Mouse (Mus musculus): Measurements from ENCODE around the gene Gm15319. TPM values are rescaled to one million over a fixed set of nuclear protein-coding genes. Genes with fewer than 3 reads are reported as not detected.
"Not testable (repeated sequence)": the region's sequence is repeated elsewhere in the genome, so short reads cannot be mapped to it uniquely, and the experiment has no call there.

The Gm15319 gene
- polyA plus RNA-seq, 1 experiment, result not detected

DNA sequence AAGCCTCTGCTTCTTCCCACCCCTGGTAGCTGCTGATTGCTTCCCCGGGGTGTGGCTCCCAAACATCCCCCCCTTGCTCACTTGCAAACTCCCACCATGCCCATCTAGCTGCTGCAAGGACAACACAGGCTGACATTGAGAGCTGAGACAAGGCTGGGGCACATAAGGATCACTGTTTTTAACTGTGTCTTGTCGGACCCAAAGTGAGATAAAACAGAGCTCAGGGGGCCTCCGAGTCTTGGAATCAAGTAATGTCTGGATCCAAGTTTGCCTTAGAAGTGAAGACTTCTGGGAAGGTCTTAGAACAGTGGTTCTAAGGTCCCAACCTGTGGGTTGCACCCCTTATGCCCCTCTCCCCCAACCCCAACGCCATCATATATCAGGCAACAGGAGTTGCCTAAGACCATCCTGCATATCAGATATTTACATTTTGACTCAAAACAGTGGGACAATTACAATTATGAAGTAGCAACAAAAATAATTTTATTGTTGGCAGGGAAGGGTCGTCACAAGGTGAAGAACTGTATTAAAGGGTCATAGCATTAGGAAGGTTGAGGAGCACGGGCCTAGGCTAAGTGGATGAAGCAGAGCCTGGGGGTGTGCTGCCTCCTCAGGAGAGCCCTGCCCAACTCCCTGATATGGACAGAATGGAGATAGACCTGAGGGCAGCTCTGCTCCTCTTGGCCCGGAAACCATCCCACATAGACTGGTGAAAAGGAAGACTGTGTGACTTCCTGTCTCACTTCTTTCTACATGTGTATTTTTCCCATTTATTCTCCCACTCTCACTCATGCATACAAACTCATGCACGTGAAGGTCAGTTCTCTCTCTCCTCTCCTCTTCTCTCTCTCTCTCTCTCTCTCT, 16.0 kb upstream of the Gm15319 start:
- H3K4me3 ChIP-seq (replicated peaks; ENCODE audit: control insufficient read depth, low read depth, low read length); H3K27ac ChIP-seq (ENCODE audit: control insufficient read depth, insufficient read depth, low read depth, low read length, poor library complexity); H3K4me1 ChIP-seq (ENCODE audit: control insufficient read depth, insufficient read depth, low read length): not testable (repeated sequence)
- 66% methylated on average over 4 of the region's 8 CpGs for WGBS

DNA sequence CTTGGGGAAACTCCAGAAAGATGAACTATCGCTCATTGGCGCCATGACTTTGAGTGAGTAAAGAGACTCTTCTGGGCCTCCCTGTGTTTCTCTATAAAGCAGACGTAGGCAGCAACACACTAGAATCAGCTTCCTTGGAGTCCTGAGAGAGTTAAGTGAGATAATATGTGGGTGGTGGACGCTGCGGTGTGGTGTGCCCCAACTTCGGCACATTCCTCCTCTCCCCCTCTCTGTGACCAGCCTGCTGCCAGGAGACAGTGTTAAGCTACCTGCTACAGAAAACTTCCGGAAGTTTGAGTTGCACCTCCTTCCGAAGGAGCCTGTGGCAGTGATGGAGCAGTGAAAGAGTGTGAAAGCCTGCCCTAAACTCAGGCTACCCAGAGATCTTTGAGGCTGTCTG, 15.3 kb upstream of the Gm15319 start:
- not testable (repeated sequence) for H3K27ac ChIP-seq (ENCODE audit: control insufficient read depth, insufficient read depth, low read depth, low read length, poor library complexity); H3K4me1 ChIP-seq (ENCODE audit: control insufficient read depth, insufficient read depth, low read length); H3K4me3 ChIP-seq (replicated peaks; ENCODE audit: control insufficient read depth, low read depth, low read length)
- WGBS, result 80% methylated on average over 6 of the region's 8 CpGs

DNA sequence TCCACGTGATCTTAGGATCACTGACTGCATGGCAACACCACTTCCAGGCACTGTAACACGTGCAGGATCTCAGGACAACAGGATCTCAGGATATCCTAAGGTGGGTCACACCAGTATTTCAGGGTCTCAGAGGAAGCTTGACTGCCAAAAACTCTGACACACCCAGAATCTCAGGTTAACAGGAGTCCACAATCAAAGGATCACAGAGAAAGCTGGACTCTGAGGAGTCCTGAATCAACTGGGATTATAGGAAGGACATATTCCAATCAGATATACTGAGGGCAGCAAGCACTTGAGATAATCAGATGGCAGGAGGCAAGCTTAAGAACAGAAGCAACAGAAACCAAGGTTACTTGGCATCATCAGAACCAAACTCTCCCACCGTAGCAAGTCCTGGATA, 12.7 kb upstream of the Gm15319 start:
- H3K27ac ChIP-seq (ENCODE audit: control insufficient read depth, insufficient read depth, low read depth, low read length, poor library complexity); H3K4me3 ChIP-seq (replicated peaks; ENCODE audit: control insufficient read depth, low read depth, low read length); H3K4me1 ChIP-seq (ENCODE audit: control insufficient read depth, insufficient read depth, low read length): not testable (repeated sequence)
- no CpG with 5 or more reads among the region's 3 CpGs for WGBS

DNA sequence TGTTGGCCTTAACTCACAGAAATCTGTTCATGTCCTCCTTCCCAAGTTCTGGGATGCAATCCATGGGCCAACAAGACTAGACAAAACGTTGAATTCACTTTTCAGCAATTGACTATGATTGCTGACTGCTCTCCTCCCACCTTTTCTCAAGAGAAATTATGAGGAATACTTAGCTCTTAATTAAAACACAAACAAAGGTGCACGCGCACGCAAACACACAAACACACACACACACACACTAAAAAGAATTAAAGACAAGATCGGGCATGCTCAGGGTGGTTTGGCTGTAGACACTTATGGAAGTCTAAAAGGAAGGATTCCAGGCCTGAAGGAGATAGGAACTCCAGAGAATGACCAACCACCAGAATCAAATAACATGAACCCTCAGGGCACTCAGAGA, 6.6 kb downstream of the Gm15319 start:
- WGBS, result 73% methylated on average over 5 of the region's 5 CpGs

DNA sequence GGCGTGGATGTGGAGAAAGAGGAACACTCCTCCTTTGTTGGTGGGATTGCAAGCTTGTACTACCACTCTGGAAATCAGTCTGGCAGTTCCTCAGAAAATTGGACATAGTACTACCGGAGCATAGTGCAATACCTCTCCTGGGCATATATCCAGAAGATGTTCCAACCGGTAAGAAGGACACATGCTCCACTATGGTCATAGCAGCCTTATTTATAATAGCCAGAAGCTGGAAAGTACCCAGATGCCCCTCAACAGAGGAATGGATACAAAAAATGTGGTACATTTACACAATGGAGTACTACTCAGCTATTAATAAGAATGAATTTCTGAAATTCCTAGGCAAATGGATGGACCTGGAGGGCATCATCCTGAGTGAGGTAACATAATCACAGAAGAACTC, 9.4 kb downstream of the Gm15319 start:
- H3K4me1 ChIP-seq (ENCODE audit: control insufficient read depth, insufficient read depth, low read length); H3K4me3 ChIP-seq (replicated peaks; ENCODE audit: control insufficient read depth, low read depth, low read length); H3K27ac ChIP-seq (ENCODE audit: control insufficient read depth, insufficient read depth, low read depth, low read length, poor library complexity): not testable (repeated sequence)
- WGBS, result 87% methylated on average over 2 of the region's 3 CpGs

More for the DNA sequence above, 6.6 kb downstream of the Gm15319 start:
- H3K4me1 ChIP-seq (ENCODE audit: control insufficient read depth, insufficient read depth, low read length); H3K27ac ChIP-seq (ENCODE audit: control insufficient read depth, insufficient read depth, low read depth, low read length, poor library complexity); H3K4me3 ChIP-seq (replicated peaks; ENCODE audit: control insufficient read depth, low read depth, low read length): not testable (repeated sequence)

DNA sequence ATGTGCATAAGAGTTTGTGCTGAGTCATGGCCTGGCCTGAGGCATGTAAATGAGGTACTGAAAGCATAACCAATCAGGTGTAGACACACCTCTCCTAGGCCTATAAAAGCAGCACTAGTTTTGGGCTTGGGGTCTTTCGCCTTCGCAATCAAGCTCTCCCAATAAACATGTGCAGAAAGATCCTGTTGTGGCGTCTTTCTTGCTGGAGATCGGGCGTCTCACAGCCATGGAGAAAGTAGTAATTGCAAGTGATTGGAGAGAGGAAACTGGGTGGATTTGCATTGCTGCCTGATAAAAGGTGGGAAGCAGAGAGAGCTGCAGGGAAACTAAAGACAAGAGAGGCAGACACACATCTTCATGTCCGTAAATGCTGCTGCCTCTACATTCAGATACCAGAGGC, 60.3 kb downstream of the Gm15319 start:
- H3K4me1 ChIP-seq (ENCODE audit: control insufficient read depth, insufficient read depth, low read length); H3K4me3 ChIP-seq (replicated peaks; ENCODE audit: control insufficient read depth, low read depth, low read length); H3K27ac ChIP-seq (ENCODE audit: control insufficient read depth, insufficient read depth, low read depth, low read length, poor library complexity): not testable (repeated sequence)
- WGBS, result 87% methylated on average over 5 of the region's 6 CpGs

DNA sequence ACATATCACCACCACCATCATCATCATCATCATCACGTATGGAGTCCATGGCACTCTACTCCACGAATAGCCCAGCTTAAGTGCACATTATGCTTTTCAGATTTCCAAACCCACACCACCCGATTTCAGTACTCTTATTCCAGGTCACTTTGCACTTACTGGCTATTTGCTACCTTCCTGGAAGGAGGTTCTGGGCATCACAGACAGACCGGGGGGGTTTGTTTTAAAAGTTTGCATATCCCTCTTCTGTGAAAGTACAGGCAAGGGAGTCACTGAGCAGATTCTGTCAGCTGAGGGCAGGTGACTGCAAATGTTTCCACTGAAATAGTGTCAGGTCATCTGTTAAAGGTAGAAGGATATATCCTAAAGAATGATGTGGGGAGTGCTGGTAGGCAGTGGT, 63.0 kb downstream of the Gm15319 start:
- not testable (repeated sequence) for H3K4me1 ChIP-seq (ENCODE audit: control insufficient read depth, insufficient read depth, low read length); H3K27ac ChIP-seq (ENCODE audit: control insufficient read depth, insufficient read depth, low read depth, low read length, poor library complexity); H3K4me3 ChIP-seq (replicated peaks; ENCODE audit: control insufficient read depth, low read depth, low read length)
- 67% methylated on average over 4 of the region's 4 CpGs for WGBS

DNA sequence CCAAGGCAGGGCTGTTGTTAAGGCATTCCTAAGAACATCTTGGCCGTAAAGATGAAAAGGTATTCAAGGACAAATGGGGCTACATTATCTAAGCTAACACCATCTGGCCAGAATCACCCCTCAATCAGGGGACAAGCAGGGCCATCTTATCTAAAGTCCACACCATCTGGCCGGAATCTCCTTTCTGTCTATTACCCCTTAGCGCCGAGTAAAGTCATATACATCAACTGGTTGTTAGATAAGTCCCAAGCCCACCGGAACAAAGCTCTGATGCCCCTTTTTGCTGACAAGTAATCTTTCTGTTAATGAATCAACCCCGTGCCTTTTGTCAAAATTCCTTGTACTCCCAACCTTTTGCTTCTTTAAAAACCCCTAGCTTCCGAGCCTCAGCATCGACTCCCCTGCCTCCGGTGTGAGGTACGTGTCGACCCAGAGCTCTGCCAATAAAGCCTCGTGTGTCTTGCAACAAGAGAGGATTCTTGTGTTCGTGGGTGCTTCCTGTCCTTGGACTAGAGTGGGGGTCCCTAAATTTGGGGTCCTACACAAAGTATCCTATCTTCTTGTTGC, 65.0 kb downstream of the Gm15319 start:
- 83% methylated on average over 13 of the region's 13 CpGs for WGBS
- H3K4me1 ChIP-seq (ENCODE audit: control insufficient read depth, insufficient read depth, low read length); H3K4me3 ChIP-seq (replicated peaks; ENCODE audit: control insufficient read depth, low read depth, low read length); H3K27ac ChIP-seq (ENCODE audit: control insufficient read depth, insufficient read depth, low read depth, low read length, poor library complexity): not testable (repeated sequence)

DNA sequence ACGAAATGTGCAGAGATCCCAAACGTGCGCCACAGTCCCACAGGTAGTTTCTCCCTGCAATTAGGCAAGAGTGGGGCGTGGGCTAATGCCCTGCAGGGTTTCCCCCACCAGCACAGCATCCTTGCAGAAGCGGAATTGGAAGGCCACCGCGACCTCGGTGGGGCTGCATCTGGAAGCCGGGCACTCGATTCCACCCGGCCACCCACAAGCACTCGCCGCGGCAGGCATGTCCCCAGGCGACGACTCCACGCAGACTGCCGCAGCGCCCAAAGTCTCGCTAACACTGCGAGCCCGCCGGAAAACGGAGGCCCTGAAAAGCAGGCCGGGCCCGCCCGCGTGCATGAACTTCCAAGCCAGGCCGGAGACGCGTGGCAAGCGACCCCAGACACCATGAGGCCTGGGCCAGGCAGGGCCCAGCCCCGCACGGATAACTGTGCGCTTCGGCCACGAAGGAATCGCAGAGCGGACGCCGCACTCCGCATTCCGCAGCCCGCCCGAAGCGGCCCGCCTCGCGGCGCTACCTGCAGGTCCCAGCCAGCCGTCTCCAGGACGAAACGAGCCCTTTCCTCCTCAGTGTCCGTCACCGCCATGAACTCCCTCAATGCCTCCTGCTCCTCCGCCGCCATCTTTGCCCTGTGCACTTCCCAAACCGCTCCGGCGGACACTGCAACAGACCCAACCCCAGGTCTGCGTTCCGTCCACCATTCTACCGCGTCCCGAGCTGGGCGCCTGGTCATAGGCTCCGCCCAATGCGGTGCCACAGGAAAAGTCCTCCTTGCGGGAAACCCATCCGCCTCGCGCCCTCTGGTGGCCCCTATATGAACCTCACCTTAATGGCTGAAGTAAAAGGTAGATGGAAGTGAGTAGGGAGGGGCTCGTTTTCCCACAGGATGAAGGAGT, 66.0 kb downstream of the Gm15319 start:
- peak overlapping the region; percentile 74 for H3K4me3 ChIP-seq (replicated peaks; ENCODE audit: control insufficient read depth, low read depth, low read length)
- H3K4me1 ChIP-seq (ENCODE audit: control insufficient read depth, insufficient read depth, low read length), result not testable (repeated sequence)
- TF ChIP-seq POLR2A (IDR thresholded peaks at IDR 0.05; ENCODE audit: borderline replicate concordance, control insufficient read depth, low read depth, low read length) (peak; percentile 65; the same call in 1 of the 2 replicates), CTCF (IDR thresholded peaks at IDR 0.05; ENCODE audit: control insufficient read depth, insufficient read depth, low read length) (peak; percentile 65)
- H3K27ac ChIP-seq (ENCODE audit: control insufficient read depth, insufficient read depth, low read depth, low read length, poor library complexity), result peak overlapping the region; percentile 64; the same call in 1 of the 2 replicates
- WGBS, result 13% methylated on average over 69 of the region's 73 CpGs

DNA sequence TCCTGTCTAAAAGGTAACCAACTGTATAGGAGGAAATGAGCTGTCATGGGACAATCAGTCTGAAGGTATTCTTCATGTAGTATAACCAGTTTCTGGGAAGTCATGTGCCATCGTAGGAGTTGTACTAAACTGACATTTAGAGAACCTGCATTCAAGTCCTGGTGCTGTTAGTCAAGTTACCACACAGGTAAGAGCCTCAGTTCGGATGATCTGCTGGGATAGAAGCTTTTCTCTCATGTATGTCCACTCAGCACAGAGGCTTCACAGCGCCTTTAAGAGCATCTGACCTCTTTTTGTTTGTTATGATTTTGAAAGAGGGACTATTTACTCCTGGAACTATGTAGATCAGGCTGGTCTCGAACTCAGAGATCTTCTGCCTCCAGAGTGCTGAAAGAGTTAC, 67.1 kb downstream of the Gm15319 start:
- H3K4me1 ChIP-seq (ENCODE audit: control insufficient read depth, insufficient read depth, low read length); H3K27ac ChIP-seq (ENCODE audit: control insufficient read depth, insufficient read depth, low read depth, low read length, poor library complexity); H3K4me3 ChIP-seq (replicated peaks; ENCODE audit: control insufficient read depth, low read depth, low read length): not testable (repeated sequence)
- WGBS, result 79% methylated on average over 3 of the region's 4 CpGs

DNA sequence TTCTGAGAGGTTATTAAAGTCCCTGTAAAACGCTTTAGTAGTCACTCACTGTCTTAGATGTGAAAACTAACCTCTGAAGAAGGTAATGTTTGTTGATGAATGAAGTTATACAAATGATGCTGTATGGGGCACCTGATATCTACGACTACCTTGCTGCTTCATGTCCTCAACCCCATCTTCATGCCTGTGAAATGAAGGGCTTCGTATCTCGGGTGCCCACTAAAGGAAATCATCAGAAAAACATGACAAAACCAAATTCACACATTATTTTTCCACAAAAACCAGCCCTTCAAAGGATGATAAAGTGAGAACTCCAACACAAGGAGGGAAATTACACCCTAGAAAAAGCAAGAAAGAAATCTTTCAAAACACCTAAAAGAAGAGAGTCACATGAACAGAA, 68.2 kb downstream of the Gm15319 start:
- not testable (repeated sequence) for H3K27ac ChIP-seq (ENCODE audit: control insufficient read depth, insufficient read depth, low read depth, low read length, poor library complexity); H3K4me3 ChIP-seq (replicated peaks; ENCODE audit: control insufficient read depth, low read depth, low read length); H3K4me1 ChIP-seq (ENCODE audit: control insufficient read depth, insufficient read depth, low read length)
- 78% methylated on average over 4 of the region's 4 CpGs for WGBS

DNA sequence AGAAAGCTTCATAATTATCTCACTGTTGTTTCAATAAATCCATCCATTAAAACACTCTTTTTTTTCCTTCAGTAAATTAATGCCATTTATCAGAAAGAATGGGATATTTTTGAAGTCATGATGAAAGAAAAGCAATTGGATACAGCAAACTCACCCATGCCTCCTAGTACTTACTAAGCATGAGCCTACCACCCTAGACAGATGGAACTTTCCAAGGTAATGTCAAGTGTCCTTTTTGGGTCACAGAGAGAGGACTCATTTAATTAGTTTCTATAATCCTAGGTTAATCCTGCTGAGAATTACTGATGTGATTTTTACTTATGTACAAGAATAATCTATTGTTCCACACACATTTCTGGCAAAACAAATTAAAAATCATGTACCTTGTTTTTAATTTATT, 69.0 kb downstream of the Gm15319 start:
- not testable (repeated sequence) for H3K4me1 ChIP-seq (ENCODE audit: control insufficient read depth, insufficient read depth, low read length)

DNA sequence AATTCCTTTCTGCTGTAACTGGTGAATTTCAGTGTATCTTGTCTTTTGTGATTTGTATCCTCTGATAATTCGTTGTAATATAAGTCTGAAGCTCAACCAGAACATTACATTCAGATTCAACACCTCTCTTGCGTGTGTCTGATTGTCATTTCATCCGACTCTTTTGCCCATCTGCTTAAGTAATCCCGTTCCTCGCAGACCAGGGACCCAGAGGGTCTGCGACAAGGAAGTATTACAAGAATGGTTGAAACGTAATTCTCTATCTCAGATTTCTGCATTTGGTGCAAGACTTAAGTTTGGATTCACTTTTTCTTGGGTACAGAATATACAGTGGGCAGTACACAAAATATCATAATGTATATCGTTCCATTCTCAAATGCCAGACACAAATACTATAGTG, 73.0 kb downstream of the Gm15319 start:
- 73% methylated on average over 5 of the region's 8 CpGs for WGBS

More for the DNA sequence above, 69.0 kb downstream of the Gm15319 start:
- H3K27ac ChIP-seq (ENCODE audit: control insufficient read depth, insufficient read depth, low read depth, low read length, poor library complexity); H3K4me3 ChIP-seq (replicated peaks; ENCODE audit: control insufficient read depth, low read depth, low read length): not testable (repeated sequence)

More for the DNA sequence above, 73.0 kb downstream of the Gm15319 start:
- not testable (repeated sequence) for H3K4me3 ChIP-seq (replicated peaks; ENCODE audit: control insufficient read depth, low read depth, low read length); H3K4me1 ChIP-seq (ENCODE audit: control insufficient read depth, insufficient read depth, low read length); H3K27ac ChIP-seq (ENCODE audit: control insufficient read depth, insufficient read depth, low read depth, low read length, poor library complexity)

All from bone marrow, adult 2 months (tissue).